Mouse (Mus musculus) spleen, postnatal 4 days (tissue): ENCODE measurements at regions not wholly inside any gene's neighbourhood (a gene's known extent, or its start where the extent isn't known, plus 50 kb on each side); places are given as distances from the start of the nearest gene placed in this dataset.

Source experiments
- DNase-seq, 2 experiments: peaks; one replicate each; pipeline ENCODE4 v3.0.0; 2022; ENCODE audit warnings: low spot score in 2 of 2

- DNase-seq, result no peak
Observed at GRCm38 (mm10) chr15:61411821-61412220, 489.0 kb upstream of the A1bg start.

- no peak for DNase-seq
Observed at GRCm38 (mm10) chr15:61410789-61411188, 488.0 kb upstream of the A1bg start.

- no peak for DNase-seq
Observed at GRCm38 (mm10) chr15:61408621-61409020, 485.8 kb upstream of the A1bg start.

GRCm38 (mm10) chr15:61400720-61401119 is 477.9 kb upstream of the A1bg start:
- DNase-seq, result no peak

- no peak for DNase-seq
Observed at GRCm38 (mm10) chr15:61399971-61400370, 477.2 kb upstream of the A1bg start.

GRCm38 (mm10) chr15:61398829-61399228 is 476.0 kb upstream of the A1bg start:
- DNase-seq, result no peak

GRCm38 (mm10) chr15:61397061-61397460 is 474.2 kb upstream of the A1bg start:
- no peak for DNase-seq

GRCm38 (mm10) chr15:61395296-61395826 is 472.5 kb upstream of the A1bg start:
- no peak for DNase-seq

GRCm38 (mm10) chr15:61380666-61381065 is 457.9 kb upstream of the A1bg start:
- no peak for DNase-seq

GRCm38 (mm10) chr15:61366276-61366675 is 443.5 kb upstream of the A1bg start:
- no peak for DNase-seq

- DNase-seq, result no peak
Observed at GRCm38 (mm10) chr15:61365511-61365910, 442.7 kb upstream of the A1bg start.

- DNase-seq, result no peak
Observed at GRCm38 (mm10) chr15:61364461-61364860, 441.6 kb upstream of the A1bg start.

GRCm38 (mm10) chr15:61361254-61361653 is 438.4 kb upstream of the A1bg start:
- DNase-seq, result no peak

- no peak for DNase-seq
Observed at GRCm38 (mm10) chr15:61355344-61355743, 432.5 kb upstream of the A1bg start.

- no peak for DNase-seq
Observed at GRCm38 (mm10) chr15:61351729-61352342, 429.0 kb upstream of the A1bg start.

GRCm38 (mm10) chr15:61345101-61345500 is 422.3 kb upstream of the A1bg start:
- DNase-seq, result no peak

- DNase-seq, result no peak
Observed at GRCm38 (mm10) chr15:61342618-61343017, 419.8 kb upstream of the A1bg start.

- no peak for DNase-seq
Observed at GRCm38 (mm10) chr15:61327925-61328324, 405.1 kb upstream of the A1bg start.

- DNase-seq, result no peak
Observed at GRCm38 (mm10) chr15:61322243-61322642, 399.4 kb upstream of the A1bg start.

- no peak for DNase-seq
Observed at GRCm38 (mm10) chr15:61309452-61310165, 386.8 kb upstream of the A1bg start.

- no peak for DNase-seq
Observed at GRCm38 (mm10) chr15:61308936-61309335, 386.1 kb upstream of the A1bg start.

GRCm38 (mm10) chr15:61304546-61304945 is 381.7 kb upstream of the A1bg start:
- no peak for DNase-seq

GRCm38 (mm10) chr15:61299796-61300195 is 377.0 kb upstream of the A1bg start:
- no peak for DNase-seq
